Mouse (Mus musculus) heart, postnatal 14 days (tissue): ENCODE measurements around the gene 3425401B19Rik. TPM values are rescaled to one million over a fixed set of nuclear protein-coding genes. Genes with fewer than 3 reads are reported as not detected.
A peak's percentile ranks its signal among the peaks of the same experiment; 100 is the strongest.

ENCODE experiments used
- DNase-seq, 2 experiments: peaks; one replicate each; pipeline ENCODE4 v3.0.0; 2021 to 2022
- intact Hi-C: fragments of 180-260 bp; cut with DNase I; formaldehyde crosslinking; loops from one replicate; pipeline ENCODE4 v1.15.1; 2025
- total RNA-seq, 2 experiments: library from RNA; stranded (reverse); gene quantifications; 2 replicates each; pipeline ENCODE4 v1.2.3; 2021

Gene 3425401B19Rik
- total RNA-seq, 2 experiments from 2014 or later, result 82.3 to 85.2 TPM

DNA sequence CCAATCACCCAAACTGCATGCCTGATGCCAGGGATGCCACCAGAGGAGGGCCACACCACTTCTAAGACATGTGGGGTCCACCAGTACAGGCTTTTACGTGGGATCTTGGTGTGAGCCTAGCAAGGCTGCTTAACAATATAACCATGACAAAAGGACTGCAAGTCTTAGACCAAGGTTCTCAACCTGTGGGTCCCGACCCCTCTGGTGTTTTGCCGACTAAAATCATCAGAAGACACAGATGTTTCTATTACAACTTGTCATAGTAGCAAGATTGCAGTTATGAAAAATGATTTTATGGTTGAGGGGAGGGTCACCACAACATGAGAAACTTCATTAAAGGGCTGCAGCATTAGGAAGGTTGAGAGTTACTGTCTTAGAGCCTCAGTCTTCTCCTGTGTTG lies 6.5 kb downstream of the 3425401B19Rik start:
- no peak for DNase-seq

DNA sequence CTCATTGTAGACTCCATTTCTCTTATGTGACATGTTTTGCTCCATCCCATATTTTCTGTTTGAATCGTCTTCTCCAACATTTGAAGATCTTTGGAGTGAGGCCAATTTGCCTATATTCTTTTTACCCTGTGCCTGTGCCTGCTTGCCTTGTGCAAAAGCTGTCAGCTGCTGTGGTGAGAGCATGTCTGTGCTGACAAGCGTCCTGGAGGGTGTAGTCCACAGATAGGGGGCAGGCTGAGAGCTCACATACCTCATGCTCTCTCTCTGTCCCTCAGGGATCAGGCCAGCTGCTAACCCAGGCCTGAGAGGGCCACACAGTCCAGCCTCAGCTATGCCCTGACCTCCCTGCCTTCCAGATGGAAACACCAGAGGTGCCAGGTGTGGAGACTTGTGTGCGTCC lies 11.9 kb downstream of the 3425401B19Rik start:
- no peak for DNase-seq
- intact Hi-C loops, result no loop called here

More for the DNA sequence above, 6.5 kb downstream of the 3425401B19Rik start:
- intact Hi-C loops, result no loop called here

DNA sequence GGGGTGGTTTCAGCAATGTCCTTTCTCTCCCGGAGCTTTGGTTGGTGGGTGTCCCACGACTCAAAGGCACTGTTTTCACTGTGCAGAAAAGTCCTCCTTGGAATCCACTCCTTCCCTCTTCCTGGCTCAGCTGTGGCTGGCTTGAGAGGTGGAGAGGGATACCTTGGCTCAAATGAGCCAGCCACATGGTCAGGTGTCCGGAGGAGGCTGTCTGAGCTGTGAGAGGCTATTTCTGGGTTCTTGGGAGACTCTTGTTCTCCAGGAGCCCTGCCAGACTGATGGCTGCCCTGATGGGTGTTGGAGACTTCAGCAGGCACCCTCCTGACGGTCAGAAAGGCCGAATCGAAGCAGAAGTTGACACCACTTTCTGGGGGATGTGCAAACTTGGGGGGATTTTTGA lies 22.0 kb downstream of the 3425401B19Rik start:
- DNase-seq, result no peak
- intact Hi-C loops, result no loop called here

DNA sequence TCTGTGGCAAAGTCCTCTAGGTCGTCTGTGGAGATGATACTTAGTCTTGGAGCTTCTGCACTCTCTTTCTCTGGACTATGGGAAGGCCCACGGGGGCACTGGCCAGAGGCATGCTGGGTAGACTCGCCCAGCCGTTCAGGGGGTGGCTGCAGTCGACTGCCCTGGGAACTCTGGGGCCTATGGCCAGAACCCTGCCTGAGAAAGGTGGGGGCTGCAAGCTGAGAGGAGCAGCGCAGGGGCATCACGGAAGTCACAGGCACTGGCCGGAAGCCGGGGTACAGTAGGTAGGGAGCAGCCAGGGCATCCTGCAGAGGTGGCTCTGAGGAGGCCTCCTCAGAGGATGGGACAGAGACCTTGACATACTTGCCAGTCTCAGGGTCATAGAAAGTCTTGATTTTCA lies 25.3 kb downstream of the 3425401B19Rik start:
- intact Hi-C loops, result no loop called here
- no peak for DNase-seq

DNA sequence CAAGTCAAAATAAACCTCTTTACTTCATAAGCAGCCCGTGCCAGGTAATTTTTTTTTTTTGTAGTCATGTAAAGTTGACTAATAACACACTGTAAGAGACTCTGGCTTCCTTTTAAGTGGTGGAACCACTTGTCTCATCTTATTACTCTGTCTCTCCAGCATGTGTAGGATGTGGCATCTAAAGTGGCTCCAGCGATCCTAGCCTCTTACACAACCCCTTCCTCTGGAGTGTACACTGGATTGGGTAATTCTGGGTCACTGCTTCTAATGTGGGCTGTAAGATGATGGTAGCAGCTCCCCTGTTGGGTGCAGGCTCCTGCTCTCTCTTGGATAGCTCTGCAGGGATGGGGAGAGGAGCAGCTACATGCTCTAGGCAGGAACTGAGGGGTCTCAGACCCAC lies 46.6 kb downstream of the 3425401B19Rik start:
- DNase-seq, result no peak
- intact Hi-C loops, result no loop called here

DNA sequence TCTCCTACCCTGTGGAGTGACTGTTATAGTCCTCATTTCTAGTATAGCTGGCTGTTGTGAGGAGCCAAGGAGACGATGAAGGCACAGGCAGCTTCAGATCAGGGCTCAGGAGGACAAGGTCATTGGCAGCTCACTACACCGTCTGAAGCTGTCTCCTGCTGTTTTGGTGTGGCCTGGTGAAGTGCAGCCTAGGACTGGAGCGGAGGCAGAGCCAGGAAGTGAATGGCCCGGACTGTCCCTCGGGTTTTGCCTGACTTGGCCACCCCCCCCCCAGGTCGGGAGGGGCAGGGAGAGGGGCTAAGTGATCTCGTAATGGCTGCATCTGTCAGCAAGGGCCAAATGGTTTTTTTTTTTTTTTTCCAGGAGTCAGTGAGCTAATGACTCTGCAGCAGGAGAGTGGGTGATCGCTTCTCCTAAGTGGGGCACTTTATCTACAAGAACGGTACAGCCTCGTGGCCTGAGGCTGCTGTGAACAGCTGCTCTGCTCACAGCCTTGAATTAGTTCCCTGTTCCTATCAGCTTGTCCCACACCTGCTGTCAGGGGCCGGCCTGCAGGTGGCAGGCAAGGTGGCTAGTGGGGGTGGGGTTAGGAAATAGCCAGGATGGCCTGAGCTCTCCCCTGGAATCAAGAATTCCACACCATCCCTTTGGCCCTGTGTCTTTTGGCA lies 50.9 kb downstream of the 3425401B19Rik start:
- no peak for DNase-seq
- intact Hi-C loops, result no loop called here

DNA sequence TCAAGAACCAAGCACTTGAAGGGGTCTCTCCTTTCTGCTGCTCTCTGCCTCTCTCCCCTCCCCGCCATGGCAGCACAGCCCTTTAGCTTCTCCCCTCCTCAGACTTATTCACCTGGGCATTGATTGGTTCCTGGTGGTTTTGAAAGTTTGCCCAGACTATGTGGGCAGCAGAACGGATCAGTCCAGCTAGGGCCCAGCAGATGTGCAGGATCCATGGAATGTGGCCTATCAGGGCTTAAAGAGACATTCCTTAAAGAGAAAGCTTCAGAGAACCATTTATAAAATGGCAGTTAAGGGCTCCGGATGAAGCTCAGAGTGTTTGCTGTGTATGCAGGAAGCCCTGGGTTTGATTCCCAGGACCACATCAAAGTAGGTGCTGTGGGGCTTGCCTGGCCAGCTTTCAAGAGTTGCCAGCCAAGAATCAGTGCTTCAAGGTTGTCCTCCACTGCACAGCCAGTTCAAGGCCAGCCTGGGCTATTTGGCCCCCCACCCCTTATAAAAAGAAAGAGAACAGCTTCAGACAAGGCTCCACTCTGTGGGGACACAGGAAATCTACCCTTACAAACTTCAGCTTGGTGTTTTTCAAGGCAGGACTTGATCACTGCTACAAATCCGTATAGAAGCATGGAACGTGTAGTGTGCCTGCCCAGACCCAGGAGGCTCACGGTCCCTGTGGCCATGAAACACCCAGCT lies 52.0 kb downstream of the 3425401B19Rik start:
- intact Hi-C loops, result no loop called here
- DNase-seq, result no peak

DNA sequence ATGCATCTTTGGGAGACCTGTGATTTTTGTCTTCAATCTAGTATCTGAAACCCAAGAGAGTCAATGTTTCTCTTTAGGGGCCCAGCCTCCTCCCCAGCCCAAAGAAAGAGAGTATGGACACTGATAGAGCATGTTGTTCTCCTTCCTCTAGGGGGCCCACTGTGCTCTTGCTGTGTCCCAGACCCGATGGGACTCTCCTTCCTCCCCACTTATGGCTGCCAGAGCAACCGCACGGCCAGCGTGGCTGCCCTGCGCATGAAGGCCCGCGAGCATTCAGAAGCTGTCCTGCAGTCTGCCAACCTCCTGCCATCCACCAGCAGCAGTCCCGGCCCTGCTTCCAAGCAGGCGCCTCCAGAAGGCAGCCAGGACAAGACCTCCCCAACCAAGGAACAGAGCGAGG lies 56.5 kb downstream of the 3425401B19Rik start:
- DNase-seq, result peak; percentile 11 to 19
- intact Hi-C loops, result no loop called here

DNA sequence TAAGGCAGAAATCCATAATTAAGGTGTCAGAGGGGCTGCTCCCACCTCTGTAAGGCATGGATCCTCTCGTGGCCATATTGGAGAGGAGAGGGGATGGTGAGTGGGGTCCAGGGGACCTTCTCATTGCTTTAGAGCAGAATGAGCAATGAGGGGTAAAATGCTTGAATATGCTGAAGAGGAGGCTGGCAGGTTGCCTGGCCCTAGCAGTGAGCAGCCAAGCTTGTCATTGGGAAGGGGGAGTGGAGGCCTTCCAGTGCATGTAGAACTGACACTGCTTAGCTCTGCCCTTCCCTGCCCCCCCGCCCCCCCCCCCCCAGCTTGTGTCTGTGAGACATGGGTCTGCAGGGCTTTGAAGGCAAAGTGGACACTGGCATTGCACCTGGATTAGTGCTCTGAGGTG lies 57.8 kb downstream of the 3425401B19Rik start:
- DNase-seq, result peak in 1 of 2 experiments; percentile 4
- intact Hi-C loops, result no loop called here

DNA sequence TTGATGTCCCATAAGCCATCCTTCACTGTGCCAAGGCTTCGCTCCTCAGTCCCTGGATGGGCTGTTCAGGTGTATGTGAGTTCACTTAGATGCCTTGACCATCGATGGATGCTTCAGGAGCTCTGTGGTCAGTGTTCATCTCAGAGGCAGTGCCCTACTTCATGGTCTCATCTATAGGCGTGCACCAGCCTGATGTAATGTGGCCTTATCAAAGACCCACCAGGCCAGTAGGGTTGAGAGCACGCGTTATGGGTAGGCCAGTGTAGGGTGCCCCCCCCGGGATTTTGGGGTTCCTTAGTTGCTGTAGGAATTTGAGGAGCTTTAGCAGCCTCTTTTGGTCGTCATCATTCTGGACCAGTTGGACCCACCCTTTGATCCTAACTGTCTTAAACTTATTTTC lies 60.3 kb downstream of the 3425401B19Rik start:
- no peak for DNase-seq
- intact Hi-C loops, result no loop called here

DNA sequence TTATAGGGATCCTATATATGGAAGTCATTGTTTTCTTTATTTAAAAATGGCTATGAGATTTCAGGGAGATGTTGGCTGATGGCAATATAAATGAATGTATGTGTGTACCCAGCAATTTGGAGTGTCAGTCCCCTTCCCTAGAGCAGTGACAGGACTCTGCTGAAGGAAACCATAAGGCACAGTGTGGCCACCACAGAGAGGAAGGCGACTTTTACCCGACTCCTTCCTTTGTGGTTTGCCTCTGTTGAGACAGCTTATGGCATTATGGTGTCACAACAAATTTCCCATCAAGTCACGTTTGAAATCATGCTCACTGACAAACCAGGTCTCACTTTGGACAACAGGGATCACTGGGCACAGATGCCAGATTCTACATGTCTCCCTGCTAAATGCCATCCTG lies 60.8 kb downstream of the 3425401B19Rik start:
- intact Hi-C loops, result no loop called here
- DNase-seq, result no peak

DNA sequence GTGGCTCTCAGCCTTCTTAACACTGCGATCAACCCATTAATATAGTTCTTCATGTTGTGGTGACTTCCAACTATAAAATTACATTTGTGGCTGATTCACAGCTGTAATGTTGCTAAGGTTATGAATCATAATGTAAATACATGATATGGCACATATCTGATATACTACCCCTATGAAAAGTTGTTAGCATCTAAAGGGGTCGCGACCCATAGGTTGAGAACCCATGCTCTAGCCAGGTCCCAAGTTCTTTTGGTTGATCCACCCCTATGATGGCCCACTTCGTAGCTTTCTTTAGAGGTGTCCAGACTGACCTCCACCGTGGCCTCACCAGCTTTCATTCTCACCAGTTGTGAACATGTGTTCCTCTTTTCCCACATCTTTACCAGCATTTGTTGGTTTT lies 67.8 kb downstream of the 3425401B19Rik start:
- intact Hi-C loops, result loop anchor here (5.0 kb wide), 1 partner anchor 415 kb away; no protein-coding TSS in a partner anchor

DNA sequence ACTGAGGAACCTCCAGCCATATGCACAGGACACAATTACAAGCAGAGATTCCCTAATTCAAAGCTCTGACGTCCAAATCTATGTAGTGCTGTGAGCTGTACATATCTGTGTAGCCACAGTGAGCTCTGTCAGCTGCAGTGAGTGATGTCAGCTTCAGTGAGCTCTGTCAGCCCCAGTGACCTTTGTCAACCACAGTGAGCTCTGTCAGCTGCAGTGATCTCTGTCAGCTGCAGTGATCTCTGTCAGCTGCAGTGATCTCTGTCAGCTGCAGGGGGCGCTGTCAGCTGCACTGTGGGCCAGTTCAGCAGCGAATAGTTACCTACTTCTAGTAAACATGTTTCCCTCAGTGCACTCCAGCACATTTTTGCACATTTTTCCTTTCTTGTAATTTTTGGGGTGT lies 75.7 kb downstream of the 3425401B19Rik start:
- peak; percentile 35 to 61 for DNase-seq
- intact Hi-C loops, result loop anchor here (5.0 kb wide), 1 partner anchor 193 kb away; no protein-coding TSS in a partner anchor

More for the DNA sequence above, 67.8 kb downstream of the 3425401B19Rik start:
- DNase-seq, result no peak

Other genes with a start within 250 kb of the 3425401B19Rik start
- gene Slc18a3, start 220.4 kb downstream of the 3425401B19Rik start, total RNA-seq, result not detected
- gene Chat, start 219.3 kb downstream of the 3425401B19Rik start, total RNA-seq, result not detected
- gene Ercc6, start 171.8 kb downstream of the 3425401B19Rik start, total RNA-seq, result 1 to 10 TPM; 6.0 to 6.1 TPM
- not detected for gene Prrxl1, start 85.9 kb downstream of the 3425401B19Rik start, total RNA-seq
- 1 to 10 TPM; 1.6 to 2.0 TPM for gene Tmem273, start 100.7 kb upstream of the 3425401B19Rik start, total RNA-seq
- not detected for gene Fam170b, start 148.7 kb upstream of the 3425401B19Rik start, total RNA-seq
- gene Vstm4, start 171.5 kb upstream of the 3425401B19Rik start, total RNA-seq, result 10 to 100 TPM; 13.5 to 16.0 TPM